Comparison of ENCODE assay signal across 8 mouse cellular contexts in the genomic region with DNA sequence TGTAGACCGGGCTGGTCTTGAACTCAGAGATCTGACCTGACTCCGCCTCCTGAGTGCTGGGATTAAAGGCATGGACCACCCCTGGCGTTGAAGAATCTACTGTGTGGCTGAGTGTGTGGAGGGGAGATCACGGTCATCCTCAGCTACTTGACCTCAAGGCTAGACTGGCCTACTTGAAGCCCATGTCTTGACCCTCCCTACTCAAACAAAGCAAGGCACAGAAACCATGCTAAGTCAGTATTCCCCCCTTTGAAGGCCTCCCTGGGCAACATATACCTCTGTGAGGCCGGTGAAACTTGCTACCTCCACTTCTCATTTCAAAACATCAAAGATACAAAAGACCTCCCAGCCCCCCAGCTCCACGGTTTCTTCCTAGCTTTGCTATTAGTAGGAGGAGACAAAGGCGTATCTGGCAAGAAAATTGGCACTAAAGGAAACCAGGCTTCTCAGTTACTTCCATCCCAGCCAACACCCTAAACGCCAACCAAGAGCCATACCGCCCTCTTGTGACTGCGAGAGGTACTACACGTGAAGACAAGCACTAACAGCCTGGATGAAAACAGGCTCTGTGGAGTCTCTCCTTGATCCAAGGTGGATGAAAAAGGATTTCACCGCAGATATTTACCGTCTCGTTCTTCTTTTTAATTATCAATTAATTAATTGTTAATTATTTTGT. TPM values are rescaled to one million over a fixed set of nuclear protein-coding genes. Genes with fewer than 3 reads are reported as not detected.
DNase-seq lines count a peak whose midpoint lies in the region; ATAC-seq and TF ChIP-seq lines count a peak whose summit lies in the region.

No protein-coding gene starts in this region.

- H3K9me3 ChIP-seq in hindbrain, embryonic 11.5 days (ENCODE audit: control insufficient read depth, low read length) = no peaks in the 10 kb centered on the region
- no peaks in the 10 kb centered on the region for H3K9me3 ChIP-seq in hindbrain, embryonic 12.5 days (replicated peaks)
- no peaks in the 10 kb centered on the region for H3K9me3 ChIP-seq in intestine, postnatal 0 days (ENCODE audit: control insufficient read depth)

- intact Hi-C loops in left cerebral cortex, postnatal 25 days (cut with DNase I) = loop anchor here (5.0 to 10.0 kb wide), 4 partner anchors 132 to 375 kb away; no protein-coding TSS in a partner anchor

- peak; percentile 97 for TF ChIP-seq CTCF in intestine, postnatal 0 days (IDR thresholded peaks at IDR 0.05; ENCODE audit: low read depth)

- no peaks in the 10 kb centered on the region for H3K4me1 ChIP-seq in hindbrain, embryonic 11.5 days (replicated peaks; ENCODE audit: control insufficient read depth, insufficient read depth, low read length)
- H3K4me1 ChIP-seq in hindbrain, embryonic 12.5 days = no peaks in the 10 kb centered on the region
- H3K4me1 ChIP-seq in intestine, postnatal 0 days (replicated peaks; ENCODE audit: control insufficient read depth, insufficient read depth, low read length) = no peaks in the 10 kb centered on the region

- H3K9ac ChIP-seq in hindbrain, embryonic 11.5 days (ENCODE audit: low read depth, low read length) = no peak overlapping the region
- no peak overlapping the region for H3K9ac ChIP-seq in hindbrain, embryonic 12.5 days
- H3K9ac ChIP-seq in intestine, postnatal 0 days (ENCODE audit: low read depth, low read length) = no peak overlapping the region

- 33% methylated on average over 14 of the region's 14 CpGs for WGBS in hindbrain, embryonic 11.5 days
- 33% methylated on average over 14 of the region's 14 CpGs for WGBS in hindbrain, embryonic 12.5 days
- 29% methylated on average over 14 of the region's 14 CpGs for WGBS in intestine, postnatal 0 days

- no peak overlapping the region for H3K27ac ChIP-seq in hindbrain, embryonic 11.5 days (ENCODE audit: low read depth, low read length)
- no peak overlapping the region for H3K27ac ChIP-seq in hindbrain, embryonic 12.5 days
- no peak overlapping the region for H3K27ac ChIP-seq in intestine, postnatal 0 days (ENCODE audit: low read depth, low read length)

- no peaks in the 10 kb centered on the region for H3K27me3 ChIP-seq in hindbrain, embryonic 11.5 days (ENCODE audit: control insufficient read depth, insufficient read depth, low read length)
- no peaks in the 10 kb centered on the region for H3K27me3 ChIP-seq in hindbrain, embryonic 12.5 days
- H3K27me3 ChIP-seq in intestine, postnatal 0 days (replicated peaks; ENCODE audit: control insufficient read depth, insufficient read depth, low read length) = no peaks in the 10 kb centered on the region

- H3K4me2 ChIP-seq in hindbrain, embryonic 11.5 days (replicated peaks; ENCODE audit: low read depth, low read length) = no peak overlapping the region
- H3K4me2 ChIP-seq in hindbrain, embryonic 12.5 days (replicated peaks) = no peak overlapping the region
- no peak overlapping the region for H3K4me2 ChIP-seq in intestine, postnatal 0 days (replicated peaks; ENCODE audit: low read depth)

- DNase-seq in hindbrain, embryonic 11.5 days (ENCODE audit: low spot score) = peak; percentile 91
- DNase-seq in cerebellum, postnatal 14 days = peak; percentile 91 to 95
- DNase-seq in frontal cortex, postnatal 36 days (ENCODE audit: low spot score in 2 of 2) = peak; percentile 86 to 93
- peak; percentile 89 to 93 for DNase-seq in left cerebral cortex, postnatal 25 days (ENCODE audit: low spot score in 2 of 2)
- peak; percentile 86 to 95 for DNase-seq in spleen, postnatal 4 days (ENCODE audit: low spot score in 2 of 2)

- H3K4me3 ChIP-seq in hindbrain, embryonic 11.5 days (ENCODE audit: low read depth, low read length) = no peak overlapping the region
- H3K4me3 ChIP-seq in hindbrain, embryonic 12.5 days = no peak overlapping the region
- H3K4me3 ChIP-seq in intestine, postnatal 0 days (ENCODE audit: low read depth, low read length) = no peak overlapping the region

- ATAC-seq in hindbrain, embryonic 11.5 days (ENCODE audit: low FRiP score) = peak; percentile 53; the same call in 1 of the 2 replicates
- ATAC-seq in hindbrain, embryonic 12.5 days (ENCODE audit: low FRiP score) = no peak
- ATAC-seq in intestine, postnatal 0 days = peak; percentile 36; the same call in 1 of the 2 replicates
- ATAC-seq in monocyte, adult 5-6 weeks (replicated peaks; ENCODE audit: insufficient number of reproducible peaks, low FRiP score, low TSS enrichment, poor library complexity, severe bottlenecking) = peak; percentile 93

- no peaks in the 10 kb centered on the region for H3K36me3 ChIP-seq in hindbrain, embryonic 11.5 days (ENCODE audit: control insufficient read depth, insufficient read depth, low read length)
- no peaks in the 10 kb centered on the region for H3K36me3 ChIP-seq in hindbrain, embryonic 12.5 days
- no peaks in the 10 kb centered on the region for H3K36me3 ChIP-seq in intestine, postnatal 0 days (ENCODE audit: control insufficient read depth, insufficient read depth)

RNA-seq across cellular contexts. Expression of a gene that starts 39.9 kb away (rescaled TPM):
- polyA plus RNA-seq in hindbrain, embryonic 11.5 days (2014; fragmentation: Nextera tagmentation; extraction: Ambion mirVana) = 97.3 and 118 TPM in 2 replicates
- 107 TPM in 2 replicates for polyA plus RNA-seq in hindbrain, embryonic 12.5 days (2016; fragmentation: Nextera tagmentation; extraction: Ambion mirVana)
- 28.1 and 28.5 TPM in 2 replicates for polyA plus RNA-seq in intestine, postnatal 0 days (2015; fragmentation: Nextera tagmentation; extraction: Ambion mirVana)
- total RNA-seq in left cerebral cortex, postnatal 25 days (2021) = 10 to 100 TPM; 68.5 to 69.5 TPM
- total RNA-seq in monocyte, adult 5-6 weeks (2017) = 62.4 to 105 TPM (median 76.9 TPM) in 3 replicates

RNA-seq across cellular contexts. Expression of a gene that starts 44.4 kb away (rescaled TPM):
- 5.7 and 6.1 TPM in 2 replicates for polyA plus RNA-seq in hindbrain, embryonic 11.5 days (2014; fragmentation: Nextera tagmentation; extraction: Ambion mirVana)
- polyA plus RNA-seq in hindbrain, embryonic 12.5 days (2016; fragmentation: Nextera tagmentation; extraction: Ambion mirVana) = 8.2 and 9.2 TPM in 2 replicates
- 0.84 and 1.0 TPM in 2 replicates for polyA plus RNA-seq in intestine, postnatal 0 days (2015; fragmentation: Nextera tagmentation; extraction: Ambion mirVana)
- total RNA-seq in left cerebral cortex, postnatal 25 days (2021) = 10 to 100 TPM; 30.4 to 32.0 TPM
- 0.29 to 1.6 TPM (median 0.29 TPM) in 3 replicates for total RNA-seq in monocyte, adult 5-6 weeks (2017)
